Mouse (Mus musculus) gastrocnemius, postnatal 14 days (tissue): Measurements from ENCODE around the gene Trit1. TPM values are rescaled to one million over a fixed set of nuclear protein-coding genes. Genes with fewer than 3 reads are reported as not detected.

Source experiments
- DNase-seq: peaks from one replicate; pipeline ENCODE4 v3.0.0; 2021; ENCODE audit warnings: mixed read lengths
- intact Hi-C: fragments of 180-260 bp; cut with DNase I; formaldehyde crosslinking; loops from one replicate; pipeline ENCODE4 v1.15.1; 2025; ENCODE audit warnings: low total_unique reads
- total RNA-seq, 2 experiments: library from RNA; stranded (reverse); gene quantifications; 2 replicates each; pipeline ENCODE4 v1.2.3; 2021

Trit1 gene
- total RNA-seq, 2 experiments from 2014 or later: 8.3 to 12.2 TPM

DNA sequence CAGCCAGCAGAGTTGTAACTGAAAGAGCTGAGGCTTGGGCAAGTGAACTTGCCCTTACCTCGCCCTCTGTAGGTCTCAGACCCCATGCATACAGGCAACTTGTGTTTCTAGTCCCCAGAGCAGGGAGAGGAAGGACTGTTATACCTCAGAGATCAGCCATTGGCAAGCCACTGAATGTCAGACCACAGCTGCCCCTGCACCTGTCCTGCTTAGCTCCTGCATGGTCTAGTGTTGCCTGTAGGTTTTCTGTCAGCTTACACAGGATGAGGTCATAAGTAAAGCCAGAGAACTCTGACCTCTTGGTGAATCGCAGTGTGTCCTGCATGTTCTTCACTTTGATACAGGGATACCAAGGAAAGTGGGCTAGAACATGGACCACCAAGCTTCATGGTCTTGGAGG, 18.4 kb downstream of the Trit1 start:
- intact Hi-C loops: no loop called here

GRCm38 (mm10) chr4:123035636-123036035, 19.2 kb downstream of the Trit1 start:
- intact Hi-C loops: no loop called here

More for the DNA sequence above, 18.4 kb downstream of the Trit1 start:
- no peak for DNase-seq

DNA sequence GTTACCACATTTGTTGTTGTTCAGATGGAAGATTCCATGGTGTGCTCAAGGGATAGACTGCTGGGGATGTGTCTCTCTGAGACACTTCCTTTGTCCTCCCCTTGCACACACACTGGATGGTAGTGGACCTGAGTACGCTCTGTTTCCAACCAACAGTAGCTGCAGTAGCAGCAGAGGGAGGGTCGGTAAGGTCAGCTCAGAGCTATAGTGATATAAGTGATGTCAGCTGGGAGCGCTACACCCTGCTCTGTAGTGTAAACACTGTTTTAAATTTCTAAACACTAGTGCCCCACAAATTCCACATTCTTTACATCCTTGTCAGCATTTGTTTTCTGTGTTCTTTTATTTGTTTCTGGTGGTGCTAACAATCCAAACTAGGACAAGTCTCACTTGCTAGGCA, 20.3 kb downstream of the Trit1 start:
- no peak for DNase-seq
- intact Hi-C loops: no loop called here

More at GRCm38 (mm10) chr4:123035636-123036035, 19.2 kb downstream of the Trit1 start:
- no peak for DNase-seq

GRCm38 (mm10) chr4:123041131-123041530, 24.7 kb downstream of the Trit1 start:
- intact Hi-C loops: no loop called here
- DNase-seq: no peak

GRCm38 (mm10) chr4:123043858-123044257, 27.5 kb downstream of the Trit1 start:
- DNase-seq: no peak
- intact Hi-C loops: no loop called here

DNA sequence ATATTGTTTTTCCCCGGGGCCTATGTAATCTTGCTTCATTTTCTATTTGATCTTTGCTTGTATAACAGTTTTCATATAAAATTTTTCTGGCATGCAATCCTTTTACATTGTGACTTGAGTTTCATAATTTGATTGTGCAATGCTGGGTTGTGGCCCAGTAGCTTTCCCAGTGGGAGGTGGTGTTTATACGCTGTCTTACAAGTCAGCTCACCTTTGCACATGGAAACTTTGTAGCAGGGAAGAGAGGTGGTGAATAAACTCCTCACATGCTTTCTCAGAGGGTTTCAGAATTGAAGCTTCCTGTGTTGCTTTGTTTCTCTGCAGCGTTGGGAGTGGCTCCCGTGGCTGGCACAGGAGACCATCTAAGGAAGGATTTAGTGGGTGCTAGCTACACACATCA, 28.4 kb downstream of the Trit1 start:
- DNase-seq: no peak

GRCm38 (mm10) chr4:123046300-123046699, 29.9 kb downstream of the Trit1 start:
- DNase-seq: no peak
- intact Hi-C loops: no loop called here

More for the DNA sequence above, 28.4 kb downstream of the Trit1 start:
- intact Hi-C loops: no loop called here

GRCm38 (mm10) chr4:123050681-123051211, 34.3 kb downstream of the Trit1 start:
- intact Hi-C loops: no loop called here
- DNase-seq: peak; percentile 88

DNA sequence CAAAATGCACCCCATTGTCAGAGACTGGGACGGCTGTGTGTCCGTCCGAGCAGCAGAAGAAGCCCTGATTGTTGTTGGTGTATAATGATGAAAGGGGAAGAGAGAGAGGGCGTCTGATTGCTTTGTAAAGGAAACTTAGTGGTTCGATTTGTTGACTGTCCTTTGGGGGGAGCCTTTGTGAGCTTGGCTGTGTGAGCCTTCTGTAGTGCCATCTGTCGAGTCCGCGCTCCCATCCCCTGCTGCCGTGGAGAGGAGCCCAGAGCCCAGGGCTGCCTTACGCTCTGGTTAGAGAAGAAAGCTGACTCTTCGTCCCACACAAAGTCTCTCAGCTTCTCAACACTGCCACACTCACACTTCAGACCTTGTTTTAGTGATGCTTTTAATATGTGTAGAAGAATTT, 36.8 kb downstream of the Trit1 start:
- intact Hi-C loops: no loop called here
- no peak for DNase-seq

DNA sequence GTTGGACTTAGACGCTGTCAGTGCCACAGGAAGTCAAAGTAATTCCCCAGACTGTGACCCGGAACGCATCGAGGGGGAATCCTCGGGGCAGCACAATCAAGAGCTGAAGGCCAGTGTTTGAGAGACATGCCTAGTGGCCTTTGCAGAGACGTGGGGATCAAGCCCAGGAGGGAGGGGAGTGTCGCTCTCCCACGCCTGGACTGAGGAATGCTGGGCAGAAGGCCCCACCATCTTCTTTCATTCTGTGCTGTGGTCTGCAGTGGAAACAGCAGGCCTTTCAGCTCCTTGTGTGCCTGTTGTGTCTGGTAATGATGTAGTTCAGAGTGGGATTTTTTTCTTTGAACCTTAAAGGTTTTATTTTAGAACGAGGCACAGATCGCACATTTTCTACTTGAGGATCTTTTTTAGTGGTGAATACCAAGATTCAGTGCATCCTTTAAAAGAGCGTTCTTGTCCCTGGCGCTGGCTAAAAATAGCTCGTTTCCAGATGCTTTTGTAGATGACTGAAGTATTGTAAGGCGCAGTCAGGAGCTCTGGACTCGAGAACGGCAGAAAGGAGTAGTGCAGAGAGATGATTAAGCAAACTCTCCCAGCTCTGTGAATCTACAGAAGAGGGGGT, 37.9 kb downstream of the Trit1 start:
- DNase-seq: no peak
- intact Hi-C loops: no loop called here

GRCm38 (mm10) chr4:123056560-123057109, 40.2 kb downstream of the Trit1 start:
- intact Hi-C loops: no loop called here
- no peak for DNase-seq

- intact Hi-C loops: no loop called here
- DNase-seq: no peak
These were observed 41.6 kb downstream of the Trit1 start for GRCm38 (mm10) chr4:123057957-123058356.

DNA sequence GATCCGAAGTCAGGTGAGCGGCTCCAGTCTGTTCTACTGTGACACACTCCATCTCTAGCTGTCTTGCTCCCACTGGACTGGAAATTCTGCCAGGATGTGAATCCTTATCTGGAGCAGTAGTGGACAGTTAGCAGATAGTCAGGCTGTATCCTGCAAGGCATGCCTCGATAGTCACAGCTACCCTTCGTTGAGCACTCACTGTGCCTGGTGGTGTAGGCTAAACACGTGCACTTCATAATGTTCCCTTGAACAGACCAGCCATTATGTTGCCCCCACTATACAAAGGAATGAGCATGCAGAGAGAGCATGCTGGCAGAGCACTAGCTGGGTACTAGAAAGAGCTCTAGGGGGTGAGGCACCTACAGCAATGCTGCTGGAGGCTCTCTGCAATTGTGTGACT, 45.3 kb downstream of the Trit1 start:
- intact Hi-C loops: no loop called here
- DNase-seq: no peak

DNA sequence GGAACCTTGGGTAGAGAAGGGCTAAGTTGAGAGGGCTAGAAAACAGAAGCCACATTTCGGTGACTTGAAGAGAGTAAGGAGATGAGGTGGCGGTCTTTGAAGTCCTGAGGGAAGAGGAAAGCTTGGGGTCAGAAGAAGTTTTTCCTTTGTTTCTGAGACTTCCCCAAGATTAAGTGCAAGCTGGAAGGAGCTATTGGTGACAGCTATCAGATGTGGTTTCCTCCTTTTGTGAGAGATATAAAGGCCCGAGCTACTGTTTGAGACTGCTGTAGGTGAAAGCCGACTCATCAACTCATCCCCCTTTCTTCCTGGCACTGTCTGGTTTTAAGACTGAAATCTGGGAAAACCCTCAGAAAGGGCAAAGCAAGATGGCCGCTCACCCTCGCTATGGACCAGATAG, 52.2 kb downstream of the Trit1 start:
- no peak for DNase-seq
- intact Hi-C loops: no loop called here

DNA sequence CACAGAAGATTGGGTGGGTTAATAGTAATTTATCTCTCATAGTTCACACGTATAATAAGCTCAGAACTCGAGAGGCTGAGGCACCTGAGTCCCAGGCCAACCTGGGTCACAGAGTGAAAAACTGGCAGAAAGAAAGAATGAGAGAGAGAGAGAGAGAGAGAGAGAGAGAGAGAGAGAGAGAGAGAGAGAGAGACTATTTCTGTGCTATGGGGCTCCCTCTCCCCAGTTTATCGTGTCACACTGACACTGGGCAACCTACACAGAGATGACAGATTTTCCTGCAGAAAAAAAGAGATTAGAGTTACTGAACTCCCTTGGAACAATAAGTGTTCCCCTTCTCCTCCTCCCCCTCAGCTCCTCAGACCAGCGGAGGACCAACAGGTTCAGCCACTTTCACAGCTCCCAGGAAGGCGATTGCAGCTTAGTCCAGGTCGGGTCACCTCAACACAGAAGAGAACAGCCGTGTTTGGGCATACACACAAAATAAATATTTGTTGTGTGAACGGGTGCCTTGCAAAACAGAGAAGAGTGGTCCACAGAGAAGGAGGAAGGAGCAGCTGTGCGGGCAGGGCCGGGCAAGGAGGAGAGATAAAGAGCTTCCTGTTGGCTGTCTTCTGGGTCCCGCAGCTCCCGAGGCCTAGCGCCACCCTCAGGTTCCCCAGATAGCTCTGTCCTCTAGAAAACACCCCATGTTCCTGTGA, 55.0 kb downstream of the Trit1 start:
- intact Hi-C loops: no loop called here
- peak; percentile 42 for DNase-seq

GRCm38 (mm10) chr4:123076928-123077327, 60.5 kb downstream of the Trit1 start:
- intact Hi-C loops: no loop called here
- DNase-seq: no peak

- no peak for DNase-seq
- intact Hi-C loops: no loop called here
These were observed 61.8 kb downstream of the Trit1 start for GRCm38 (mm10) chr4:123078231-123078630.

DNA sequence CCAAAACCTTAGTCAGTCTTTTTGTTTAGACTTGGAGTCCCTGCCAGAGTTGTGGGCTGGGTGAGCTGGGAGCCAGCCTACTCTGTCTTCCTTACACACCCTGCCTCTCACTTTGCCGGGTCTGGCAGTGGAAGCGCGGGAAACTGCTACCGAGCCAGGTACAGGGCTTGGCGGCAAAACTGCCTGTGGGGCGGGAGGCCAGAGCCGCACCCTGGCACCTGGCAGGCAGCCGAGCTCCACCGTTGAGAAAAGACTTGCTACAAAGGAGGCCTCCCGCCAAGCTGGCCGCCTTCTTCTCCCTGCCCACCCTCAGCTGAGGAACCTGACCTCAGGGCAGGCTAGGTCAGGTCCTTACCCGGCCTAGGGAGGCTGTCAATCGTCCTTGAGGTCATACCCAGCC, 64.4 kb downstream of the Trit1 start:
- DNase-seq: no peak
- intact Hi-C loops: loop anchor here (10.0 kb wide), 1 partner anchor 186 kb away; no protein-coding TSS in a partner anchor

GRCm38 (mm10) chr4:123082283-123083163, 66.1 kb downstream of the Trit1 start:
- intact Hi-C loops: loop anchor here (10.0 kb wide), 1 partner anchor 188 kb away; no protein-coding TSS in a partner anchor
- peak; percentile 43 for DNase-seq
